Mouse (Mus musculus) embryo, embryonic 9.5 days (tissue): ENCODE data around the gene Kmt2e.

Experiments used
- DNase-seq: peaks from one replicate; pipeline ENCODE4 v3.0.0-alpha.2; 2017; ENCODE audit errors: extremely low spot score

Kmt2e gene

DNA sequence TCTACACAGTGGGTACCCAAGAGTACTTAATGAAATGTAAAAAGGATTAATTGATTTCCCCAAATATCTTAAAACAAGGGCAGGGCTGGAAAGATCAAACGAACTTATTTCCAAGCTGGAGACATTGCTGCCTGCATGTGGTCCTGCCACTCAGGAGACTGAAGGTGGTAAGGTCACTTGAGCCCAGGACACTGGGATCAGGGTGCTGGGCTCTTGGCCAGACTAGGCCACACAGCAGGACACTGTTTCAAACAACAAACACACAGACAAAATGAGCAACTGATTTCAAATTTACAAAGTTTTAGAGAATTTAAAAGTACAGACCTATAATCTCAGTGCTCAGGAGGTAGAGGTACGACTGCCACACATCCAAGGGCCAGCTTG lies 23.5 kb upstream of the Kmt2e start:
- no peak for DNase-seq

DNA sequence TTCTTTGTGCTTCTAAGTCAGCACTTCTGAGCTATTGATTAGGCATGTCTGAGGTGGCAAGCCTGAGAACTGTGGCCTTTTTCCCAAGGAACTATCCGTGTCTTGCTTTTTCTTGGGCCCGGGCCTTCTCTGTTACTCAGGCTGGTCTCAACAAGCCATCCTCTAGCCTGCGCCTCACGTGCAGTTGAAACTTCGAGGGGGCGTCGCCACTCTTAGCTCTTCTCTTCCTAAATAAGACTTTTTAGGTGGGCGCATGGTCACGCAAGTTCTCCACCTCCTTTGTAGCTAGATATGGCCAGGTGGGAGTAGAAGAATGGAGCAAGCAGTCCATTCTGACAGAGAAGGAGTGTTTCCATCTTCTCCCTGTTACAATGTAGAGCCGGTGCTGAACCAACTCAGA lies 22.6 kb upstream of the Kmt2e start:
- DNase-seq: no peak

GRCm38 (mm10) chr5:23412247-23412948 lies 21.8 kb upstream of the Kmt2e start:
- DNase-seq: no peak

DNA sequence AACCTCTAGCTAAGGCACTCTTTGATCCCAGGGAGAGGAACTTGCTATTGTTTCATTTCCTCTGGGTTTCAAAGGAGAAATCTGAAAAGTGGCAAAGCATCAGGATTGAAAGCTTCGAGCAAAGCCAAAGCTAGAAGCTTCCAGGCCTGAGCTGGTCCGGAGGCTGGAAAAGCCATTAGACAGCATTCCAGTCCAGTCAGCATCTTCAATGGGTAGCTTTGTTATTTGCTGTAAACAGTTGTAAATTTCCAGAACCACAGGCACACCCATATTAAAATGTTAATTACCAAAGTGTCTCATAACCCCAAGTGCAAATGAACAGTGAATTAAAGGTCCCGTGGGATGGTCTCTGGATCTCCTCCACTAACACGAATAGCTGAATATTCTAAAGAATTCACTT lies 21.2 kb upstream of the Kmt2e start:
- DNase-seq: no peak

DNA sequence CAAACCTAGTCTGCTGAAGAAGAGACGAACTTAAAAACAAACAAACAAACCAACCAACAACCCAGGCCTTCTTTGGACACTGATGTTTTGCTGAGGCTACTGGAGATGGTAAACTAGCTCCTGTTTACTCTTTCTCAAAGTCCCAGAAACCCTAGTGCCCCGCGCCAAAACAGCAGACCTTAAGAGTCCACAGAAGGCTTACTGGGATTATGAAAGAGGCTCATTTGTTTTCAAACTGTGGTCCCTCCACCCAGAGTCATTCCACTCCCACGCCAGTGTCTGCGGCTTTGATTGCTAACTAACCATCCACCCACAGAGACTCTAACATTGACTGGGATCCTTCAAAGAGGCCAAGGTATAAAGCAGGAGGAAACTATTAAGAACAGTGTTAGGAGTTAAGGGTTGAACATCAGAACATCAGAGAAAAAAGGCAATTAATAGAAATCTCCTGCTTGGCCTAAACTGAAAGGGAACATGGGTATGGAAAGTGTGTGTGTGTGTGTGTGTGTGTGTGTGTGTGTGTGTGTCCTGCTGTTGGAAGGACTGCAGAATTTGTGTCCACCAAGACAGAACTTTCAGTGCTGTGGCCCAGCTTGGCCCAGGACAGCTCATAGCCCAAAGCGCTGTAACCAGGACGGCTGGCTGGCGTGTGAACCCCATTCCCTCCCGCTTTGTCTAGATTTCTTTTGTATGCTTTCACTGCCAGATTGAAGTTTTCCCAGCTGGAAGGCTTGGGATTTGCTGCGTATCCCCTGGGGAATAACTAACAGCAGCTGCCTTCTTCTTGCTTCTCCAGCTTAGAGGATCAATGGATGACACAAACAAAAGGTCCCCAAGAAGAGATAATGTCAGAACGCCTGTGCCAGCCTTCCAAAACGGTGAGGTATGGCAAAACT lies 20.4 kb upstream of the Kmt2e start:
- peak; percentile 47 for DNase-seq

- peak; percentile 30 for DNase-seq
Measured at GRCm38 (mm10) chr5:23414490-23415126, 19.6 kb upstream of the Kmt2e start.

DNA sequence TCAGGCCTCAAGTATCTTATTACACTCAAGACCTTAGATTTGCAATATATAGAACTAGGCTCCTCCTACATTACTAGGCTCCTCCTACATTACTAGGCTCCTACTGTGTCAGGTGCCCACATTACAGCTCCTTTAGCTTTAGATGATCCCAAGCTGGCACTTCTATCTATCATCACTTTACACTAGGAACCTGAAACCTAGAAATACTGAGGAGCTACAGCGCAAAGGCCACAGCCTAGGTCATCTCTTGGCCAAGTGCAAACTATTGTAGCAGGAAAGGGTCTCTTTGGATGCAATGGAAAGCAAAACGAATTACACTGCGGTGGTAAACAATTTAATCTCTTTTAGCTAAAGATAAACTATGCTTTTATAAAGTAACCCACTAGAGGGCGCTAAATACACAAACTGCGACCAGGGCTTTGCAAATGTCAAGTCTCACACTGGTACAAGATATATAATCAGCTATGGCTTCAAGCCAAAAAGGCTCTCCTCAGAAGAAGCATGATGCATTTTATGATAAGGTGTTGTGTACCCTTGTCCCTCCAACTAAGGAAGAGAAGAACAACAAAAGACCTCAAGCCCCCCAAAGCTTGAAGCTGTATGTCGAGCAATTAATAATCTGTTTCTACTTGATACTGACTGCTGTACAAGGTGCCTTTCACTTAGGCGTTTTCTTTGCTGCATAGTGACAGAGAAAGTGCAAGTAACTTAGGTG lies 18.5 kb upstream of the Kmt2e start:
- peak; percentile 45 for DNase-seq

- no peak for DNase-seq
Measured at GRCm38 (mm10) chr5:23416286-23416643, 18.0 kb upstream of the Kmt2e start.

DNA sequence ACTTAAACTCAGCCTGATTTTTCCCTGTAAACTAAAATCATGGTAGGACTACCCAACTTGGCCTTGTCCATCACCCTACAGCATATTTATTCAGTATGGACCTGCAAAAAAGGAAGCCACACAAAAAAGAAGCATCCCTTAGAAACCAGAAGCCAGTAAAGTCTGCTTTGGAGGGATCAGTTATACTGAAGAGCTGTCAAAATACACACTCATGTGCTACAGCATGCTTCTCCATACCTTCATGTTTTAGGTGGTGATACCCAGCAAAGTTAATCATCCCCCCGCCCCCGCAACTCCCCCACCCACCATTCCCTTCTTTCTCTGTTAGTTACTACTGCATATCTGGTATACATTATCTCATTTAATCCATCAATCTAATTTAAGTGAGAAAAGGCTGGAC lies 16.5 kb upstream of the Kmt2e start:
- no peak for DNase-seq

DNA sequence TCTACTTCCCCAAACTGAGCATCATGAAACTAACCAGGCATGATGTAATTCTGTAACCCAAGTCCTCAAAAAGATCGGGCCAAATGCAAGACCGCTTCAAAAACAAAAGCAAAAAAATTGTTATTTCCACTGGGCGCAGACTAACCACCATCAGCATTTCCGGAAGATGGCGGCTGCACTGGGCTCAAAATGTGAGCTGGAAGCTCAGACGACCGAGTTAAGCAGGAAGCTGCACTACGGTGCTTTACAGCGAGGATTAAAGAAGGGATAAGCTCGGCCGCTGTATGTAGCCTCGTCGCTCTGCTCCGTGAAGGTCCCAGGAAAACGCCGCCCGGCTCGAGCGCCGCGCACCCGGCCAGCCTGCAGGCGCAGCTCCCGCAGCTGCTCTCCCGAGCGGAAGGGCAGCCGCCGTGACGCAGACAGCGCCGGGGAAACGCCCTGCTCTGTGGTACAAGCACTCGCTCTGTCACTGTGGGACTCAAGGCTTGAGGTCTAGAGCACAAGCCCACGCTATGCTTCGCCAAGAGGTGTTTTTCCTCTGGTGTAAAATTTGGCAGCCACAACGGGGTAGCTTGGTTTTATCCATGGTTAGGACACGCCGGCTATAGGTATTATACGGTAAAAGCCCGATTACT lies 16.0 kb upstream of the Kmt2e start:
- DNase-seq: peak; percentile 86

- no peak for DNase-seq
Measured at GRCm38 (mm10) chr5:23418797-23419595, 15.2 kb upstream of the Kmt2e start.

DNA sequence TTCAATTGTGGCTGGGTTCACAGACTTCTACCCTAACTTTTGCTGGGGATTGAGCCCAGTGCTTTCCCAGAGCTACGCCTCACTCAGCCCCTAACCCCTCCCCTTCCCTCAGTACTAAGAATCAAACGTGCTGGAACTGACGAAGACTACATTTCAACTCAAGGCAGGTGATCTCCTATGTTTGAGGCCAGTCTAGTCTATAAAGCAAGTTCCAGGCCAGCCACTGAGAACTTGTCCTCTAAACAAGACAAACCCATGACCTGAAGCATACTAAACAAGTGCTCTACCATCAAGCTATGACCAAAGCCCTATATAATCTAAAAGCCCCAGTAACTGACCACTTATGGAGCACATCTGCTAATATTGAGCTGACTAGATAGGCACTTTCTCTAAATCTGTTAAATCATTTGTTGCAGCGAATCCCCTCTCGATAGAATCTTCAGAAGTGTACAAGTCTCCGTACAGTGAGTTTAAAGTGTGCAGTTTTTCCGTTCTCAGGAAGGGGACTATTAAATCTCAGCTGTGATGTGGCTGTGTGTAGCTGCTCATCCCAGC lies 14.5 kb upstream of the Kmt2e start:
- DNase-seq: no peak

DNA sequence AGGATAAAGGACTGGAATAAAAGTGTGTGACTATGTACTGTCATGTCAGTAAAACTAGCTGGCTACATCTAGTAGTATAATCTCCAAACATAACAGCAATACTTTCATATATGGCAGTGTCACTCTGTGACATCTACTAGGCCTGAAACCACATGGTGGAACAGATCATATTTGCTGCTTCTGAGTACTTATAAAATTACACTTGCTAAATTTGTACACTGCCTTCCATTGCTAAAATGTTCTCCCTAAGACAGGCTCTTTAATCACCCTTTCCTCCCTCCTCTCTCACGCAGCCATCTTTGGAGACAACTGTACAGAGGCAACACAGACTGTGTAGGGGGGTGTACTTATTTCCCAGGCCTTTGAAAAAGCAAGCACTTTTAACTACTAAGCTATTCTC lies 13.8 kb upstream of the Kmt2e start:
- DNase-seq: no peak

- DNase-seq: no peak
Measured at GRCm38 (mm10) chr5:23421440-23421839, 12.8 kb upstream of the Kmt2e start.

GRCm38 (mm10) chr5:23423036-23423435 lies 11.2 kb upstream of the Kmt2e start:
- DNase-seq: no peak

DNA sequence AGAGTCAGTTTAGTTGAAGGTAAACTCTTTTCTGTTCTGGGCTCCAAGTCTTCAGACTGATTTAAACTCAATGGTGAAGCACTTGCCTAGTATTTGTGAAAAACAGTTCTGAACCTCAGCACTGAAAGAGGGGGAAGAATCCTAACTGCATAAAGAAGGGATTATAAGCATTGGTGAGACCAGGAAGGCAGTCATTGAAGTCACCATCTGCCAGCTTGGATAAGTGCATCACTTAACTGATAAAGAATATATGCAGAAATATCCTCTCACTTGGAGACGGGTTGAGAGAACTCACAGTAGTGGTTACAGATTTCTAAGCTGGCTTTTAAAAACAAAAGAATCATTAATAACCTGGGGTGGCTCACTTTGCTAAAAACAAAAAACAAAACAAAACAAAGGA lies 6.7 kb upstream of the Kmt2e start:
- no peak for DNase-seq

DNA sequence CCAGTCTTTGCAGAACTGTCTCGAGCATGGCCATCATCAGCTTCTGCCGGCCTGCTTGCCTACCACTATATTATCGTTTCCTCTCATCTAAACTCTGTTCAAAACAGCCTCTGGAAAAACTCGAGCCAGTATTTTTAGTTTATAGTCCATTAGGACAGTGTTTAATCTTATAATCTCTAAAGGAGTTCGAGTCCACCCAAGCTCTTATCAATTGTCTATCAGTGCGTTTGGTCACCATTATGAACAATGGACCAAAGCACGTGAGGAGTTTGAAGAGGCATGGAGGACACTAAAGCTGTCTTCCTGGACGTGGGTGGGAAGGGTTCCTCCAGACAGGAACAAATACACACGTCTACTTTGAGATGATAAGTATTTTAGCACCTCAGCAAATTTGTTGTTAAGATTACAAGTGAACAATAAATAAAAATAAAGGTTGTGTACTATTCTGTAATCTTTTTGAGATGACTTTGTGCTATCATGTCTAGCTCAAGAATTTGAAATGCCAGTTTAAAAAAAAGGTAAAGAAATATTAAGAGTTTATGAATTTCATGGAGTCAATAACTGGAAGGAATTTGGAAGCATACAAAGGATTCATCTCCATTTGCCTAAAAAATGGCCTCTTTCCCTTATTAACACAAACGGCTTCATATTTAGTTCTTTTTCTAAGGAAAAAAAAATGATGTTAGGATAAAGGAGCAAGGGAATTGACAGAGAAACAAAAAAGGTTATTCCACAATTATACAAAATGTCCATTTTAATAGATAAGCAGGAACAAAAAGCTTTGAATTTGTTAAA lies 3.0 kb upstream of the Kmt2e start:
- DNase-seq: no peak

DNA sequence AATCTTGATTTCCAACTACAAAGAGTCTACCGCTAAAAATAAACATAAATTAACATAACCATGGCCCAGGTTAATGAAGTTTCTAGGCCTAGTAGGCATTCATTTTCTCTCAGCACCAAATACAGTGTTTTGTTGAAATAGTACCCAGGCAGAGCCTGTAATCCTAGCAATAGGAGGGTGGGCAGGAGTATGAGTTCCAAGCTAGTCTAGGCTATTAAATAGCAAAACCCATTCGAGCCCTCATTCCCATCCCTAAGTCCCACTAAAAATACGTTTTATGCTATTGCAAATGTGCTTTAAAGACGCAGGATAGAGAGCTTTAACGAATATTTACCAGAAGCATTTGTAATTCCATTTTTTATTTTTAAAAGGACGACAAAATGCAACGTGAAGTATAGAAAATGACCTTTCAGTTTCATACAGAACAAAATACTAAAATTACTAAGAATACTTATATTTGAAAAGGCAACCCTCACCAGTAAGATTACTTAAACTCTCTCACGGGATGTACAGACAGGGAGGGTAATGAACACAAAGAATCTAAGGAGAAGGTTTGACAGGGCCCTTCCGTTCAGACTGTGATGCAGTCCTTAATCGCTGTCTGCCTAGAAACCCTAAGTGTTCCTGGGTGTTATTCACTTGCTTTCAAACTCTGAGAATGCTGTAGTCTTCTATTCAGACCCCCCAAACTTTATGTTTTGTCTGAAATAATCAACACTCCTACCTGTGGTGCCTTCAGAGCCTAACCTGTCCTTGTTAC lies 2.1 kb upstream of the Kmt2e start:
- DNase-seq: no peak
